Mouse (Mus musculus) testis, postnatal 14 days (tissue): ENCODE data around the gene Ubxn11.
A peak's percentile ranks its signal among the peaks of the same experiment; 100 is the strongest.
"Not testable (repeated sequence)": the region's sequence is repeated elsewhere in the genome, so short reads cannot be mapped to it uniquely, and the experiment has no call there.

Experiments
- DNase-seq: peaks from one replicate; pipeline ENCODE4 v3.0.0; 2021; ENCODE audit warnings: low spot score

Gene Ubxn11

GRCm38 (mm10) chr4:134144297-134144696 lies 41.9 kb downstream of the Ubxn11 start:
- DNase-seq: not testable (repeated sequence)

GRCm38 (mm10) chr4:134149389-134149788 lies 47.0 kb downstream of the Ubxn11 start:
- no peak for DNase-seq

- no peak for DNase-seq
Observed at GRCm38 (mm10) chr4:134152112-134152511, 49.7 kb downstream of the Ubxn11 start.

DNA sequence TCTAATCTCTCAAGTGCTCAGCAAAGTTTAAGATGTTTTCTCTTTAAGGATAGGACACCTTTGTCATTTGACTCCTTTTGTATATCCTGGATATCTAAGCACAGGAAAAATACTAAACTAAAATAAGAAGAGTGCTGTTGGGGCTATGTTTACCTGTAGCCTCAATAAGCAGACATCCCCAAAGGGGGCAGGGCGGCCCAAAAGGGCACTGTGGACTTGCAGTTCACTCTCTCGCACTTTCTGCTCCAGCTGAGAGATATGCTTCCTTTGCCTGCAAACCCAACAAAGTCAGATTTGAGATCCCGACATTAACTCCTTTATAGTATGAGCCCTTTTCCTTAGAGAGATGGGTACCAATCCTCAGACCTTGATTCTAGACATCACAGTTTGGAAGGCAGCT lies 51.3 kb downstream of the Ubxn11 start:
- no peak for DNase-seq

GRCm38 (mm10) chr4:134154354-134154753 lies 52.0 kb downstream of the Ubxn11 start:
- DNase-seq: no peak

GRCm38 (mm10) chr4:134155531-134155930 lies 53.2 kb downstream of the Ubxn11 start:
- no peak for DNase-seq

DNA sequence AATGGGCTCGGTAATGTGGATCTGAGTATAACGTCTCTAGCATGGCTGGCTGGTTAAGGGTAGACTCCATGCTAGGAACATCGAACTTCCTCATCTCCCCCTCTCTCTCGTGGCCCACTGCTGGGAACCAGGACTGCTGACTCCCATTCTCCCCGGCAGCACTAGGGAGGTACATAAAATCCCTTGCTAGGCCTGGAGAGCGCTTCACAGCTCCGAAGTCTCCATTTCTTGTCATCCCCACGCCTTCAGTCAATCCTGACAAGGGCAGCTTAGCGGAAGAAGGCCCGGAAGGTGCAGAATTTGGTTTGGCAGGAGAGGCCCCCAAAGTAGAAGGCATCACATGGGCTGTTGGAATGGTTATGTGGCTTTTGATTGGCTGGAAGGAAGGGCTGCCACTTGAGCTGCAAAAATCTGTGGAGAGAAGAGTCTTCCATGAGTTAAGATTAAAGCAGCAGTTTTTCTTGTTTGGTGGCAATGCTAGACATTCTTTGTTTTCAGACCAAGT lies 53.6 kb downstream of the Ubxn11 start:
- DNase-seq: no peak

- DNase-seq: no peak
Observed at GRCm38 (mm10) chr4:134156744-134157143, 54.4 kb downstream of the Ubxn11 start.

DNA sequence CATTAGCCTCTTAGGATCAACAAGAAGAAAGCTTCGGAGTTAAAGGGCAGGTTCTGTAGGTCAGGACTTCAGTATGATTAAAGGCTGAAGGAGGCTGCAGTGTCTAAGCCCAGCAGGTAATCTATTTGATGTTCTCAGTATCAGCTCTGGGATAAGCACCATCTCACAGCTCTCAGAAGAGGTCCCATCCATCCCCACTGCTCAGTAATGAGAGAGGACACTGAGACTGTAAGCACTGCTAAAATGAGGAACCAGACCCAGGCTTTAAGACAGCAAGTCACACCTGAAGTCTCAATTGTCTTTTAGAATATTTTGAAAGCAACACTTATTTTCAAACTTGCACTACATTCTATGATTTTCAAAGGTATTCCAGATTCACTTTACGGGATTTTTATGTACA lies 55.2 kb downstream of the Ubxn11 start:
- DNase-seq: no peak

- no peak for DNase-seq
Observed at GRCm38 (mm10) chr4:134158774-134159173, 56.4 kb downstream of the Ubxn11 start.

DNA sequence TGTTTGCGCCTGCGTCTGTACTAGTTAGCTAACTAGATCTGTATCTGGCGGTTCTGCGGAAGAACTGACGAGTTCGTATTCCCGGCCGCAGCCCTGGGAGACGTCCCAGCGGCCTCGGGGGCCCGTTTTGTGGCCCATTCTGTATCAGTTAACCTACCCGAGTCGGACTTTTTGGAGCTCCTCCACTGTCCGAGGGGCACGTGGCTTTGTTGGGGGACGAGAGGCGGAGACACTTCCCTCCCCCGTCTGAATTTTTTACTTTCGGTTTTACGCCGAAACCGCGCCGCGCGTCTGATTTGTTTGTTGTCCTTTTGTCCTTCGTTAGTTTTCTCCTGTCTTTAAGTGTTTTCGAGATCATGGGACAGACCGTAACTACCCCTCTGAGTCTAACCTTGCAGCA lies 57.7 kb downstream of the Ubxn11 start:
- DNase-seq: not testable (repeated sequence)

DNA sequence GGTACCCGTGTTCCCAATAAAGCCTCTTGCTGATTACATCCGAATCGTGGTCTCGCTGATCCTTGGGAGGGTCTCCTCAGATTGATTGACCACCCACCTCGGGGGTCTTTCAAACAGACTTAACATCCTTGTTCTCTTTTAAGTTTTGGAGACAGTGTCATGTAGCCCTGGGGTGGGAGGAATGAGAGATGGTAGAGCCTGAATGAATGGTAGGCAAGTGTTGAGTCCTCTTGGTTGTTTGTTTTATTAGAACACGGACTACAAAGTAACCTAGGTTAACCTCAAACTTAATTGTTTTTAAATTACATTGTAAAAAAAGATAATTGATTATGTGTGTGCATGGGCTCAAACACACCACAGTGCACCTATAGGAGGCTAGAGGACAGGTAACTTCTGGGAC lies 62.2 kb downstream of the Ubxn11 start:
- no peak for DNase-seq

- peak; percentile 51 for DNase-seq
Observed at GRCm38 (mm10) chr4:134165024-134165423, 62.7 kb downstream of the Ubxn11 start.

DNA sequence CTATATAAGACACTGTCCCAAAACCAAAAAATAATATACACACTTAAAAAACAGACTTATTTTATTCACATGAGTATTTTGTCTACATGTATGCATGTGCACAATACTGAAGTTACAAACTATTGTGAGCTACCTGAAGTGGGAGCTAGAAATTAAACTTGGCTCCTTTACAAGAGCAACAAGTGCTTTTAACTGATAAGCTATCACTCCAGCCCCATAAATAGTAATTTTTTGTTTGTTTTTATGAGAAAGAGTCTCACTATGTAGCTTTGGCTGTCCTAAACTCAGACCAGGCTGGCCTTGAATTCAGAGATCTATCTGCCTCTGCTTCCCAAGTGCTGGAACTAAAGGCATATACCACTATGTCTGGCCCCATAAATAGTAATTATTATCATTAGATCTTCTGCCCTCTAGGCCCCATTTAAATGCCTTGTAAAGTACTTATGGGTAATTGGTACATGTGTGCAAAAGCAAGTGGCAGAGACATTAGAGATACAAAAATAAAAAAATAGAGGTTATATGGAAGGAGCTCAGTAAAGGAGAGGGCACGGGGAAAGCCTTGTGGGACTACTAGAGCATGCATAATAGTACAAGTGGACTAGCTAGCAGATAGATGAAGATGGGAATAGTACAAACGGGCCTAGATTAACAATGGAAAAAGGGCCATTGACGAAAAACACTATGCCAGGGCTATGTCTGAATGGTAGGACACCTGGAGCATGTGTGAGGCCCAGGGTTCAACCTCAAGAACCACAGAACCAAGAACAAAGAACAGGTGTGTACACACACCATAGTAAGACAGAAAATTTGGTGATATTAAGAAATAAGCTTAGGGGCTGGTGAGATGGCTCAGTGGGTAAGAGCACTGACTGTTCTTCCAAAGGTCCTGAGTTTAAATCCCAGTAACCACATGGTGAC lies 63.4 kb downstream of the Ubxn11 start:
- DNase-seq: no peak

DNA sequence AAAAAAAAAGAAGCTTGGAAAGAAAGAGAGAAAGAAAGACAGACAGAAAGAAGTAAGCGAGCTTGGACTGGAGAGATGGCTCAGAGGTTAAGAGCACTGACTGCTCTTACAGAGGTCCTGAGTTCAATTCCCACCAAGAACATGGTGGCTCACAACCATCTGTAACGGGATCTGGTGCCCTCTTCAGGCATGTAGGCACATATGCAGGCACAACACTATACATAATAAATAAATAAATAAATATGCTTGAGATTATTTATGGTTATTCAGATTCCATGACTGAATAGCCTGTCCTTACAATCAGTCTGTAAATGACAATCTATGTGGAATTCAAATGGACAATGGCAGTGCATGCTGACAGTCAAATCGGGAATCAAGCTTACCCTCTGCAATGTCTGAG lies 64.5 kb downstream of the Ubxn11 start:
- DNase-seq: no peak

GRCm38 (mm10) chr4:134172391-134172790 lies 70.0 kb downstream of the Ubxn11 start:
- no peak for DNase-seq
